Mouse (Mus musculus) MEL (cell line): ENCODE measurements at regions not wholly inside any gene's neighbourhood (a gene's known extent, or its start where the extent isn't known, plus 50 kb on each side); places are given as distances from the start of the nearest gene placed in this dataset.

ENCODE experiments used
- DNase-seq: peaks from one replicate; pipeline ENCODE4 v3.0.0; 2011; ENCODE audit warnings: low read depth, low spot score
- H3K27ac ChIP-seq: 2 replicates; pipeline ENCODE4 v1.5.1; 2012; ENCODE audit warnings: low read depth, mild to moderate bottlenecking, control low read depth, low read length, moderate library complexity; ENCODE audit not compliant: control insufficient read depth
- H3K27me3 ChIP-seq, 2 experiments: fragments of 150-350 bp in 1 of 2; sonication (generic) in 1 of 2; 2 replicates each; pipeline ENCODE4 v1.6.1; 2012; ENCODE audit warnings: low read length in 2 of 2, mild to moderate bottlenecking in 2 of 2, improper control_type of control experiment in 1 of 2, moderate library complexity in 1 of 2; ENCODE audit not compliant: insufficient read depth in 2 of 2, control insufficient read depth in 1 of 2
- H3K36me3 ChIP-seq, 2 experiments: 2 replicates each; pipeline ENCODE4 v1.6.1; 2012 to 2014; ENCODE audit warnings: low read length in 2 of 2, improper control_type of control experiment in 1 of 2, inconsistent platforms in 1 of 2, mild to moderate bottlenecking in 1 of 2; ENCODE audit not compliant: insufficient read depth in 2 of 2, control insufficient read depth in 1 of 2
- H3K4me1 ChIP-seq, 2 experiments: fragments of 150-350 bp in 1 of 2; sonication (generic) in 1 of 2; 2 replicates each; pipeline ENCODE4 v1.6.1; 2012; ENCODE audit warnings: low read length in 2 of 2, improper control_type of control experiment in 1 of 2, mild to moderate bottlenecking in 1 of 2; ENCODE audit not compliant: insufficient read depth in 2 of 2, control insufficient read depth in 1 of 2
- H3K4me3 ChIP-seq, 2 experiments: fragments of 150-350 bp in 1 of 2; sonication (generic) in 1 of 2; 2 replicates each; pipeline ENCODE4 v1.5.1; 2012; ENCODE audit warnings: low read depth in 2 of 2, low read length in 2 of 2, mild to moderate bottlenecking in 2 of 2, moderate library complexity in 2 of 2, control low read depth in 1 of 2, improper control_type of control experiment in 1 of 2; ENCODE audit not compliant: control insufficient read depth in 1 of 2, insufficient read depth in 1 of 2
- H3K79me2 ChIP-seq: 2 replicates; pipeline ENCODE4 v1.6.1; 2012; ENCODE audit warnings: mild to moderate bottlenecking, low read length, moderate library complexity; ENCODE audit not compliant: control insufficient read depth, poor library complexity, insufficient read depth
- H3K9ac ChIP-seq: 2 replicates; pipeline ENCODE4 v1.6.1; 2012; ENCODE audit warnings: low read depth, mild to moderate bottlenecking, control low read depth, low read length, moderate library complexity; ENCODE audit not compliant: control insufficient read depth, poor library complexity, severe bottlenecking
- H3K9me3 ChIP-seq: fragments of 150-350 bp; sonication (generic); replicated peaks from 2 replicates; pipeline ENCODE4 v1.6.1; 2012; ENCODE audit warnings: mild to moderate bottlenecking, low read length, improper control_type of control experiment, moderate library complexity; ENCODE audit not compliant: insufficient read depth
- BHLHE40 ChIP-seq: IDR thresholded peaks from 2 replicates; pipeline ENCODE4 v1.6.1; 2012; ENCODE audit warnings: low read depth, mild to moderate bottlenecking, inconsistent platforms, low read length, improper control_type of control experiment, borderline replicate concordance
- CHD1 ChIP-seq: IDR thresholded peaks from 2 replicates; pipeline ENCODE4 v1.6.1; 2012; ENCODE audit warnings: low read depth, mild to moderate bottlenecking, inconsistent platforms, low read length, improper control_type of control experiment
- CHD2 ChIP-seq: IDR thresholded peaks from 2 replicates; pipeline ENCODE4 v1.6.1; 2011; ENCODE audit warnings: low read length, improper control_type of control experiment
- ELF1 ChIP-seq: IDR thresholded peaks from 2 replicates; pipeline ENCODE4 v1.6.1; 2014; ENCODE audit warnings: low read depth, mild to moderate bottlenecking, inconsistent platforms, low read length, improper control_type of control experiment, moderate library complexity
- GATA1 ChIP-seq: IDR thresholded peaks from 2 replicates; pipeline ENCODE4 v1.6.1; 2011; ENCODE audit warnings: low read depth, low read length, improper control_type of control experiment
- KAT2A ChIP-seq: conservative IDR thresholded peaks from 2 replicates; pipeline ENCODE4 v1.6.1; 2012; ENCODE audit warnings: low read depth, low read length, improper control_type of control experiment, inconsistent platforms
- MAFK ChIP-seq: IDR thresholded peaks from 2 replicates; pipeline ENCODE4 v1.6.1; 2011; ENCODE audit warnings: low read depth, mild to moderate bottlenecking, low read length, improper control_type of control experiment, borderline replicate concordance
- MXI1 ChIP-seq: IDR thresholded peaks from 2 replicates; pipeline ENCODE4 v1.6.1; 2011; ENCODE audit warnings: mild to moderate bottlenecking, low read depth, low read length, improper control_type of control experiment
- MYB ChIP-seq: IDR thresholded peaks from 2 replicates; pipeline ENCODE4 v1.6.1; 2011; ENCODE audit warnings: mild to moderate bottlenecking, low read depth, low read length, improper control_type of control experiment
- NELFE ChIP-seq: IDR thresholded peaks from 2 replicates; pipeline ENCODE4 v1.6.1; 2011; ENCODE audit warnings: low read depth, low read length, improper control_type of control experiment
- NRF1 ChIP-seq: IDR thresholded peaks from 2 replicates; pipeline ENCODE4 v1.6.1; 2014; ENCODE audit warnings: low read depth, mild to moderate bottlenecking, inconsistent platforms, low read length, improper control_type of control experiment, moderate library complexity; ENCODE audit not compliant: poor library complexity, insufficient read depth, severe bottlenecking
- POLR2A ChIP-seq, 2 experiments: IDR thresholded peaks; 2 replicates each; pipeline ENCODE4 v1.6.1; 2011 to 2012; ENCODE audit warnings: low read length in 2 of 2, mild to moderate bottlenecking in 2 of 2, control low read depth in 1 of 2, improper control_type of control experiment in 1 of 2, low read depth in 1 of 2, moderate library complexity in 1 of 2; ENCODE audit not compliant: control insufficient read depth in 1 of 2, insufficient read depth in 1 of 2, poor library complexity in 1 of 2
- POLR2AphosphoS2 ChIP-seq: IDR thresholded peaks from 2 replicates; pipeline ENCODE4 v1.6.1; 2011; ENCODE audit warnings: low read length, improper control_type of control experiment
- POLR2AphosphoS5 ChIP-seq: IDR thresholded peaks from 2 replicates; pipeline ENCODE4 v1.6.1; 2012; ENCODE audit warnings: low read depth, borderline replicate concordance, mild to moderate bottlenecking, inconsistent platforms, low read length, moderate library complexity, mixed read lengths
- RCOR1 ChIP-seq: IDR thresholded peaks from 2 replicates; pipeline ENCODE4 v1.6.1; 2012; ENCODE audit warnings: low read depth, mild to moderate bottlenecking, inconsistent platforms, low read length, improper control_type of control experiment
- USF1 ChIP-seq: IDR thresholded peaks from 2 replicates; pipeline ENCODE4 v1.6.1; 2014; ENCODE audit warnings: low read depth, mild to moderate bottlenecking, inconsistent platforms, low read length, improper control_type of control experiment, moderate library complexity
- USF2 ChIP-seq, 2 experiments: IDR thresholded peaks; 2 replicates each; pipeline ENCODE4 v1.6.1; 2011 to 2012; ENCODE audit warnings: improper control_type of control experiment in 2 of 2, low read length in 2 of 2, borderline replicate concordance in 1 of 2, inconsistent platforms in 1 of 2, low read depth in 1 of 2, mild to moderate bottlenecking in 1 of 2; ENCODE audit not compliant: insufficient read depth in 1 of 2
- ZKSCAN1 ChIP-seq: IDR thresholded peaks from 2 replicates; pipeline ENCODE4 v1.6.1; 2012; ENCODE audit warnings: low read depth, mild to moderate bottlenecking, inconsistent platforms, low read length, improper control_type of control experiment, moderate library complexity
- ZMIZ1 ChIP-seq: IDR thresholded peaks from 2 replicates; pipeline ENCODE4 v1.6.1; 2012; ENCODE audit warnings: low read depth, mild to moderate bottlenecking, inconsistent platforms, low read length, improper control_type of control experiment, moderate library complexity

- TF ChIP-seq NRF1 (no peak), GATA1 (0 out of 2 replicates have a peak, but pooled peaks have one; percentile 12)
Observed at GRCm38 (mm10) chr5:43138931-43139486, 94.0 kb upstream of the Cpeb2 start.

DNA sequence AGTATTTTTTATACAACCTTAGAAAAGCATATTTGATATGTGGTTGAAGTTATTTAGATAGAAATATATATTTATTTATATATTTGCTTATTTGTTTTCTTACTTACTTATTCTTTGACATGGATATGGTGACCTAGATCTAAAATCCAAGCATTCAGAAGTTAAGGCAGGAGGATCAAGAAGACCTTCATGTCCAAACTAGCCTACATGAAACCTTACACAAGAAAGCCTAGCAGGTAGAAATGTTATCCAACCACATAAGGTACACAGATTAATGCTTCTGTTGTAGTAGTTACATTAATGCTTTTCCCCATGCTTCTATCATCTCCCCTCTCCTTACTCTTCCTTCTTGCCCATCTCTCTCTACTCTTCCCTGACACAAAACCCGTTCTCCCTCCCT lies 93.2 kb upstream of the Cpeb2 start:
- H3K4me1 ChIP-seq = peaks cover 0 to 2% of the 10 kb centered on the region in 2 experiments; a peak in 2 of 4 replicates
- H3K27me3 ChIP-seq = peaks cover 2 to 3% of the 10 kb centered on the region in 2 experiments; a peak in 3 of 4 replicates
- H3K27ac ChIP-seq = no peak overlapping the region
- no peak overlapping the region for H3K9ac ChIP-seq
- H3K4me3 ChIP-seq = no peak overlapping the region
- no peaks in the 10 kb centered on the region for H3K79me2 ChIP-seq
- H3K9me3 ChIP-seq = no peaks in the 10 kb centered on the region
- no peaks in the 10 kb centered on the region; a peak in 1 of 4 replicates for H3K36me3 ChIP-seq
- TF ChIP-seq POLR2A (IDR thresholded peaks at IDR 0.05; ENCODE audit: control insufficient read depth in 1 of 2, insufficient read depth in 1 of 2, low read depth in 1 of 2, low read length in 2 of 2, poor library complexity in 1 of 2) (no peak), KAT2A (no peak), USF1 (no peak), ZMIZ1 (no peak), MAFK (no peak), ELF1 (no peak)
- DNase-seq = no peak

More at GRCm38 (mm10) chr5:43138931-43139486, 94.0 kb upstream of the Cpeb2 start:
- Histone ChIP-seq H3K9me3 (no peaks in the 10 kb centered on the region), H3K79me2 (no peaks in the 10 kb centered on the region), H3K36me3 (no peaks in the 10 kb centered on the region; a peak in 1 of 4 replicates), H3K27me3 (peaks cover 0 to 3% of the 10 kb centered on the region in 2 experiments; a peak in 2 of 4 replicates), H3K4me1 (peaks cover 0 to 2% of the 10 kb centered on the region in 2 experiments; a peak in 2 of 4 replicates), H3K9ac (no peak overlapping the region), H3K4me3 (no peak overlapping the region), H3K27ac (no peak overlapping the region)
- no peak for DNase-seq

GRCm38 (mm10) chr5:43145939-43146338 lies 87.0 kb upstream of the Cpeb2 start:
- no peaks in the 10 kb centered on the region for H3K36me3 ChIP-seq
- no peaks in the 10 kb centered on the region for H3K9me3 ChIP-seq
- H3K27me3 ChIP-seq = peaks cover 7 to 8% of the 10 kb centered on the region in 2 experiments
- no peaks in the 10 kb centered on the region for H3K79me2 ChIP-seq
- no peak overlapping the region for H3K9ac ChIP-seq
- H3K4me1 ChIP-seq = no peaks in the 10 kb centered on the region
- TF ChIP-seq POLR2AphosphoS2 (no peak), USF2 (IDR thresholded peaks at IDR 0.05; ENCODE audit: borderline replicate concordance in 1 of 2, insufficient read depth in 1 of 2, low read depth in 1 of 2, low read length in 2 of 2) (no peak), NELFE (no peak), RCOR1 (no peak), CHD1 (no peak), POLR2A (IDR thresholded peaks at IDR 0.05; ENCODE audit: control insufficient read depth in 1 of 2, insufficient read depth in 1 of 2, low read depth in 1 of 2, low read length in 2 of 2, poor library complexity in 1 of 2) (no peak), CHD2 (no peak), MYB (no peak), USF1 (no peak), ZKSCAN1 (no peak), POLR2AphosphoS5 (no peak), BHLHE40 (no peak), ELF1 (no peak), MXI1 (no peak)
- H3K27ac ChIP-seq = no peak overlapping the region
- peak; percentile 24 for DNase-seq
- H3K4me3 ChIP-seq = no peak overlapping the region
